Mouse (Mus musculus): ENCODE data around the gene Sigirr. TPM values are rescaled to one million over a fixed set of nuclear protein-coding genes. Genes with fewer than 3 reads are reported as not detected.

Sigirr gene
- total RNA-seq (2015), result 7.5 and 9.3 TPM in 2 replicates
- total RNA-seq (2017), result 7.7 and 8.2 TPM in 2 replicates

- peak; percentile 65 for ATAC-seq (ENCODE audit: poor library complexity, severe bottlenecking)
These were observed at the start of gene Sigirr for GRCm38 (mm10) chr7:141099911-141100691. Gene Sigirr, minus strand, starts transcription at chr7:141100572.

DNA sequence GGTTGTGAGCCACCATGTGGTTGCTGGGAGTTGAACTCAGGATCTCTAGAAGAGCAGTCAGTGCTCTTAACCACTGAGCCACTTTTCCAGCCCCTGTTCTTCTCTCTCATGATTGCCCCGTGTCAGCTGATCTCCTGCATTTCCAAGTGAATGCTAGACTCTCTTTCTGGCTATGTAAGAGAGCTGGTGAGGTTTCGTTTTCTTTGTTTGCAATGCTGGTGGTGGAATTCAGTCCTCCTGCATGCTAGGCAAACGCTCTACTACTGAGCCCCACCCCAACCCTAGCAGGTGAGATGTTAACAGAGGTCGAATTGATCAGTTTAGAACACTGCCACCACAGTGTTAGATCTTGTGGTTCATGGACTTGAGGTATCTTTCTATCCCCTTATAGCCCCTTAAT is 48.3 kb upstream of the Sigirr start:
- ATAC-seq (ENCODE audit: poor library complexity, severe bottlenecking), result no peak

- ATAC-seq (ENCODE audit: poor library complexity, severe bottlenecking), result no peak
These were observed 46.7 kb upstream of the Sigirr start for GRCm38 (mm10) chr7:141147044-141147443.

DNA sequence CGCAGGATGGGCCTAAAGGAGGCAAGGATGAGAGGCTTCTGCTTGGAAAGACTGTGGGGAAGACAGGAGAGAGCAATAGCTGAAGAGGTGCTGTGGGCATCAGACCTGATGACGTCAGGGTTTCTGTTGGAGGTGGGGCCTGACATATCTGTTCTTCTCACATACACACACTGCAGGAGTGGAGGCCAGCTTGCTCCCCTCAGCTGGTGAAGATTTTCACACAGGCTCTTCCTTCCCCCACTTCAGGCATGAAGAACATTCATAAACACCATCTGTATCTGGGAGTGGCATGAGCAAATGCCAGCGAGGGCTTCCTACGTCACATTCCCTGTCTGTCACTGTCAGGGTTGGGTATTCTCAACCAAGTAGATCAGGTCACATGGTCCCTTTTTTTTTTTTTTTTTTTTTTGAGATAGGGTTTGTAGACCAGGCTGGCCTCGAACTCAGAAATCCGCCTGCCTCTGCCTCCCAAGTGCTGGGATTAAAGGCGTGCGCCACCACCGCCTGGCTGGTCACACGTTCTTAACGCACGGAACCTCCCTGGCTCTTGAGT is 45.7 kb upstream of the Sigirr start:
- no peak for ATAC-seq (ENCODE audit: poor library complexity, severe bottlenecking)

GRCm38 (mm10) chr7:141145403-141145802 is 45.0 kb upstream of the Sigirr start:
- no peak for ATAC-seq (ENCODE audit: poor library complexity, severe bottlenecking)

DNA sequence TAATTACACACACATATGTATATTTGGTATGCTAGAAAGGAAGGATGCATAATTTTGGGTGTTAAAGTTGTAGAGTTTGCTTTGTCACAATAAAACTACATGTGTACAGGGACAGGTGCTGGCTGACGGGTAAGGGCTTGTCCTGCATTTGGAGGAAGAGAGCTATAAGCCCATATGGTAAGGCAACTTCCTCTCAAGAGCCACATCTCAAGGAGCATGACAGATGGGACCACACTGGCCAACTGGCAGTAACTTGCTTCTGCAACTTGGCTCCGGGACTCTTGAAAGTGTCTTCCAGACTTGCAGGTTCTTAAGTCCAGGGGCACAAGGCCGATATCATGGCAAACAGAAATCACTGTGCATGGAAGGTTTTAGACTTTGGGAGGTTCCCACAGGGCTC is 44.3 kb upstream of the Sigirr start:
- no peak for ATAC-seq (ENCODE audit: poor library complexity, severe bottlenecking)

DNA sequence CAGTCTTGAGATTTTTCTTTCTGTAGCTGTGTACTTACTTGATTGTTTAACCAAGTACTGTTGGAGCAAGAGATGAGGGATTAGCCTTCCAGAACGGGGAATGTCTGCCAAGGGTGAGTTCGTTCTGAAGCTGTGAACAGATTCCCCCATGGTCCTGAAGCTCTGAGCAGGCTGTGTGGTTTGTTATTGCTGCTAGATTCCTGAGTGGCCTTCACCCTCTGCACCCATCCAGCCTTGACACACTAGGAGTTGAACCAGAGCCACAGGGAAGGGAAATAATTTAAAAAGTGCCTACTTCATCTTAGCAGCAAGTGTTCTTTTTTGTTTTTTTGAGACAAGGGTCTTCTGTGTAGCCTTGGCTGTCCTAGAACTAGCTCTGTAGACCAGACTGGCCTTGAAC is 43.5 kb upstream of the Sigirr start:
- ATAC-seq (ENCODE audit: poor library complexity, severe bottlenecking), result no peak

- peak; percentile 91 for ATAC-seq (ENCODE audit: poor library complexity, severe bottlenecking)
These were observed 42.7 kb upstream of the Sigirr start for GRCm38 (mm10) chr7:141143112-141143511.

DNA sequence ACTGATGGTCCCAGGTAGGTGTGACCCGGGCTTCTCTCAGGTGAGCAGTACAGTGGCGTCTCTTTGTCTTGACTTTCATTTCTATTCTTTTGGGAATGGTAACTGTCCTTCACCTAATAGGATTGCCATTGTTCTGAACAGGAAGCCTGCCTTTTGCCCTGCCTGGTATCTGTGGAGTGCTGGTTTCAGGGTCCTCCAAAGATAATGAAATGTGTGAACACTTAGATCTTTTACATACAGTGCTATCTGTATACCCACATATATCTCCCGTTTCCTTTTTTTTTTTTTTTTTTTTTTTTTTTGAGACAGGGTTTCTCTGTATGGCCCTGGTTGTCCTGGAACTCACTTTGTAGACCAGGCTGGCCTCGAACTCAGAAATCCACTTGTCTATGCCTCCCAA is 41.0 kb upstream of the Sigirr start:
- ATAC-seq (ENCODE audit: poor library complexity, severe bottlenecking), result no peak

DNA sequence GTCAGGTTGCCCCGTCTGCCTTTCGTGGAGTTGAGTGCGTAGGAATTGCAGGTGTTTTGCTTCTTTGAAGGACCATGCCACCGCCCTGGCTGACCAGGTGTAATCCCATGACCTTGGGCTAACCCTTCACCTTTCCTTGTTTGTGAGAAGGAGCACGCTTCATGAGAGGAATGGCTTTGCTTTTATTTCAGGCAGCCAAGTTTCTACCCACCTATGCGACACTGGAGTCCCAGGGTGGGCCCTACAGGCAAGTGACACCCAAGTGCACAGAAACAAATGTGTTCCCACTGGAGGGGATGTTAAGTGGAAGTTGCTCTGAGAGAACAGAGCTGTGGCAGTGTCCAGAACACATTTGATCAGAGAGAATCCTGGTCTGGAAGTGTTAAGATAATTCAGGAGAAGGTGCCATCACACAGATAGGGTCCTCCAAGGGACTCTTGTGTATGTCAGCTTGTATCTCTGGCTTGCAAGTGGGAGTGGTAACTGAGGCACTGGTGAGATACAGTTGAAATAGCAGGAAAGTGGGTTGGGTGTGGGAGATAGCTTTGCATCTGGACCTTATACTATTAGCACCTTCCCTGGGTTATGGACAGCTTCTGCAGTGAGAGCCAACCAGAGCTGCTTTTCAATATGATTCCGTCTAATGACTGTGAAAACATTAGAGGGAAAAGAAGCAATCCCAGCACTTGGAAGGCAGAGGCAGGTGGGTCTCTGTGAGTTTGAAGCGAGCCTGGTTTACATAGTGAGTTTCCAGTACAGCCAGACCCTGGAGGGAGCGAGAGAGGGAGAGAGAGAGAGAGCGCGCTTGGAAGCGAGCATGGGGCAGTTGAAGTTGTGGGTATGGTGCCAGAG is 31.8 kb upstream of the Sigirr start:
- peak; percentile 8; the same call in 1 of the 2 replicates for ATAC-seq (ENCODE audit: poor library complexity, severe bottlenecking)

- ATAC-seq (ENCODE audit: poor library complexity, severe bottlenecking), result peak; percentile 98
These were observed 30.9 kb upstream of the Sigirr start for GRCm38 (mm10) chr7:141131024-141131820.

GRCm38 (mm10) chr7:141123517-141123856 is 23.1 kb upstream of the Sigirr start:
- ATAC-seq (ENCODE audit: poor library complexity, severe bottlenecking), result no peak

DNA sequence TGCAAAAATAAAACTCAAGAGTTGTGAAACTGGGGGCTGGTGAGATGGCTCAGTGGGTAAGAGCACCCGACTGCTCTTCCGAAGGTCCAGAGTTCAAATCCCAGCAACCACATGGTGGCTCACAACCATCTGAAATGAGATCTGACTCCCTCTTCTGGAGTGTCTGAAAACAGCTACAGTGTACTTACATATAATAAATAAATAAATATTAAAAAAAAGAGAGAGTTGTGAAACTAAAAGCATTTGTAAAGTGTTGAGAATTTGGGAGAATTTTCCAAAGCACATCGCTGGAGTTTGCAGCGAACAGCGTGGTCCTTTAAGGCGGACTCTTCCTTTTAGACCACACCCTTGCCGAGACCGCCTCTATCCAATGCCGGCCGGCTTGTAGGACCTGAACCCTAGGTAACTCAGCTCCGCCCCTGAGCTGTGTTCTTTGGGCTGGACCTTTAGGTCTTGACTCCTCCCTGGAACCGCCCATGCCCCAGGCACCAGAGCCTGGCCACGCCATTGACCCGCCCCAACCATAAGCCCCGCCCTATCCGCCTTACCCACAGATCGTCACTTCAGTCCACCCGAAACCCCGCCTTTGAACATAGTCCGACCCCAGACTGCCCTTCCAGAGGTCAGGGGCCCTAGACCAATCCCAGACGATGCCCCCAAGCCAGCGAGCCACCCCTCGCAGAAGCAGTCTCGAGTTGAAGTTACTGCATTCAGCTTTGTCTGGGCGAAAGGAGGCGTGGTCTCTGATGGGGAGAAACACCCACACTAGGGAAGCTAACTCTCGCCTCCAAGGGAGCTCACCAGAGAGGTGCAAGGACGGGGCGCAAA is 22.5 kb upstream of the Sigirr start:
- ATAC-seq (ENCODE audit: poor library complexity, severe bottlenecking), result peak; percentile 98

- ATAC-seq (ENCODE audit: poor library complexity, severe bottlenecking), result no peak
These were observed 21.9 kb upstream of the Sigirr start, which contains the start of gene Ptdss2 for GRCm38 (mm10) chr7:141122245-141122644. Gene Ptdss2, plus strand, starts transcription at chr7:141122382.

DNA sequence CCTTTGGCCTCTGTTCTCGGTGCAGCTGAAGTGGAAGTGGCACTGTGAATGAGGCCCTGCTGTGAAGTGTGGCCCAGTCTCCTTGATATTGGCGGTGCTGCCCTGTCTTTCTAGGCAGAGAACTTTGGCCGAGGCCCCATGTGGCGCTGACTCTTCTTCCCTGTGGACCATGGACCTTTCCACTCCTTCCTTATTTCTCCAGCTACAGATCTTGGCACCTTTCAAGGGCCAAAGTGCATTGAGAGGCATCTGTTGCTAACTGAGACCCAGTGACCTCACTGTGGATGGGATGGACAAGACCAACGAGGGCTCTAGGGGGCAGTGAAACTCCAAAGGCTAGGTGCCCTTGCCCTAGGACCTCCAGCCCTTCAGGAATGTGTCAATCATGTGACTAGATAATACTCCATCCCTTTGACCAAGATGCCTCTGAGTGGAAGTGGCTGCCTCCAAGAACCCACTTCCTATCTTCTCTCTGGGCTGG is 20.7 kb upstream of the Sigirr start:
- no peak for ATAC-seq (ENCODE audit: poor library complexity, severe bottlenecking)

GRCm38 (mm10) chr7:141120605-141121004 is 20.2 kb upstream of the Sigirr start:
- no peak for ATAC-seq (ENCODE audit: poor library complexity, severe bottlenecking)

- ATAC-seq (ENCODE audit: poor library complexity, severe bottlenecking), result no peak
These were observed 19.1 kb upstream of the Sigirr start for GRCm38 (mm10) chr7:141119487-141119886.

- ATAC-seq (ENCODE audit: poor library complexity, severe bottlenecking), result no peak
These were observed 17.3 kb upstream of the Sigirr start, which contains the start of gene Ano9 for GRCm38 (mm10) chr7:141117636-141118035. Gene Ano9, minus strand, starts transcription at chr7:141117806.

DNA sequence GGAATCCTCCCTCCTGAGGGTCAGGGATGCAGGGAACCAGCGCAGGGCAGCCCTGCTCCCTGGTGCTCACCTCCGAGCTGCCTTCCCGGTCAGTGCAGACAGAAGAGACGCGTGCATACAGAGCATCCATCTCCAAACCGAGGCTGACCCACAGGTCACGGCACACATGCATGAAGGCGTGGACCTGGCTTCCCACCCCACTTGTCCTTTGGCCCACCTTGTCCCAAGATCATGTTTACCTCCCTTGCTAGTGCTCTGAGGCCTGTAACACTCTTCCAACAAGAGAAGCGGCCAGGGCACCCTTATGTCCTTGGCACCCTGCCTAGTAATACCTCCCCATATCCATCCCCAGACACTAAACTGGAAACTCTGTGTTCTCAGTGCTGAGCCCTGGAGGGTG is 15.5 kb upstream of the Sigirr start:
- ATAC-seq (ENCODE audit: poor library complexity, severe bottlenecking), result no peak

- ATAC-seq (ENCODE audit: poor library complexity, severe bottlenecking), result no peak
These were observed 2.8 kb upstream of the Sigirr start for GRCm38 (mm10) chr7:141103161-141103560.

All from megakaryocyte, adult 5-6 weeks (primary cell).